Mouse (Mus musculus) testis, adult 2 months (tissue): ENCODE data around the gene Pnpla5. TPM values are rescaled to one million over a fixed set of nuclear protein-coding genes. Genes with fewer than 3 reads are reported as not detected.
"Not testable (repeated sequence)": the region's sequence is repeated elsewhere in the genome, so short reads cannot be mapped to it uniquely, and the experiment has no call there.

ENCODE experiments used
- H3K27ac ChIP-seq: fragments of 200-500 bp; 2 replicates; pipeline ENCODE4 v1.5.1; 2012; ENCODE audit warnings: low read depth, low read length; ENCODE audit not compliant: control insufficient read depth, insufficient read depth
- H3K27me3 ChIP-seq: fragments of 200-500 bp; 2 replicates; pipeline ENCODE4 v1.6.1; 2012; ENCODE audit warnings: mild to moderate bottlenecking, low read length, moderate library complexity; ENCODE audit not compliant: control insufficient read depth, insufficient read depth
- H3K36me3 ChIP-seq: fragments of 200-500 bp; 2 replicates; pipeline ENCODE4 v1.6.1; 2012; ENCODE audit warnings: mild to moderate bottlenecking, low read length; ENCODE audit not compliant: control insufficient read depth, insufficient read depth
- H3K4me1 ChIP-seq: fragments of 200-500 bp; 2 replicates; pipeline ENCODE4 v1.6.1; 2012; ENCODE audit warnings: low read length; ENCODE audit not compliant: control insufficient read depth, insufficient read depth
- H3K4me3 ChIP-seq: fragments of 200-500 bp; 2 replicates; pipeline ENCODE4 v1.5.1; 2012; ENCODE audit warnings: low read depth, mild to moderate bottlenecking, low read length, moderate library complexity, mixed read lengths; ENCODE audit not compliant: control insufficient read depth
- CTCF ChIP-seq: fragments of 200-500 bp; IDR thresholded peaks from 2 replicates; pipeline ENCODE4 v1.5.1; 2012; ENCODE audit warnings: low read depth, mild to moderate bottlenecking, inconsistent platforms, low read length, moderate library complexity; ENCODE audit not compliant: control insufficient read depth, insufficient read depth, insufficient replicate concordance
- POLR2A ChIP-seq: fragments of 200-500 bp; IDR thresholded peaks from 2 replicates; pipeline ENCODE4 v1.6.1; 2012; ENCODE audit warnings: low read depth, mild to moderate bottlenecking, inconsistent platforms, low read length, moderate library complexity; ENCODE audit not compliant: control insufficient read depth
- polyA plus RNA-seq: library from polyadenylated mRNA; depleted of rRNA; stranded (reverse); fragments of >200 nt; gene quantifications from 2 replicates; pipeline ENCODE4 v1.2.3, GENCODE M21; 2012; rRNA removed

Gene Pnpla5
- polyA plus RNA-seq, result not detected in 2 replicates

GRCm38 (mm10) chr15:84123075-84123474, at the start of gene Pnpla5:
Gene Pnpla5 (minus strand): TSS chr15:84123175.
- Histone ChIP-seq H3K4me1 (no peaks in the 10 kb centered on the region), H3K4me3 (no peak within 1 kb of the TSS), H3K36me3 (no peaks in the 10 kb centered on the region), H3K27me3 (no peaks in the 10 kb centered on the region), H3K27ac (no peak within 1 kb of the TSS)
- TF ChIP-seq POLR2A (no peak), CTCF (no peak)

DNA sequence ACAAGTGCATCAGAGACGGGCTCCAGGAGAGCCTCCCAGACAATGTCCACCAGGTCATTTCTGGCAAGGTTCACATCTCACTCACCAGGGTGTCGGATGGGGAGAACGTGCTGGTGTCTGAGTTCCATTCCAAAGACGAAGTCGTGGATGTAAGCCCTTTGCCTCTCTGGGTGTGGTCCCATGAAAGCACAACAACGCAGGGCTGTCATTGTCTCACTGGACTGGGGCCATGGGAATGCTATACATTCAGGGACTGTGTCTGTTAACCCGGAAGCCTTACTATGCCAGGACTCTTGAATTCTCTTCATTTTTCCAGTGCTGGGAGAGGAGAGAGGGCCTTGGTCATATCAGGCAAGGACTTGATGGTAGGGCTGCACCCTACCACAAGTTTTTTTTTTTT, 48.2 kb upstream of the Pnpla5 start:
- peaks cover 10% of the 10 kb centered on the region for H3K4me1 ChIP-seq
- TF ChIP-seq POLR2A (no peak), CTCF (no peak)
- H3K36me3 ChIP-seq, result no peaks in the 10 kb centered on the region
- no peak overlapping the region for H3K27ac ChIP-seq
- H3K27me3 ChIP-seq, result no peaks in the 10 kb centered on the region
- no peak overlapping the region for H3K4me3 ChIP-seq

DNA sequence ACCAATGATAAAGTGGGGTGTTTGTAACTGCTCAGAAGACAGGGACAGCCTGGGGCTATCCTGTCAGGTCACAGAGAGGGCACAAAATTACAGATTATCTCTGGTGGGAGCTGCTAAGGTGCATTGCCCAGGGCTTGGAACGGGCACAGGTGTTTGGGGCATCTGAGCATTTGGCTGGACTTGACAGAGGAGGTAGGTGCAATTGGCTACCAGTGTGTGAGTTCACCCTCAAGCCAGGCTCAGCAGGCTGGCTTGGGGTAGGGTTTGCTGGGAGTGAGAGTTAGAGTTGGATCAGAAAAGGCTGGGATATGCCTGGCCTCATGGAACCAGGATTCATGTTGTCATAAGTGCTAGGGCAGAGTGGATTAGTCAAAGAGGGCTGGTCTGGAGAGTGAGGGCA, 46.5 kb upstream of the Pnpla5 start:
- Histone ChIP-seq H3K27me3 (no peaks in the 10 kb centered on the region), H3K36me3 (no peaks in the 10 kb centered on the region), H3K27ac (no peak overlapping the region), H3K4me3 (no peak overlapping the region), H3K4me1 (peaks cover 10% of the 10 kb centered on the region)
- no peak for TF ChIP-seq CTCF
- TF ChIP-seq POLR2A, result no peak

DNA sequence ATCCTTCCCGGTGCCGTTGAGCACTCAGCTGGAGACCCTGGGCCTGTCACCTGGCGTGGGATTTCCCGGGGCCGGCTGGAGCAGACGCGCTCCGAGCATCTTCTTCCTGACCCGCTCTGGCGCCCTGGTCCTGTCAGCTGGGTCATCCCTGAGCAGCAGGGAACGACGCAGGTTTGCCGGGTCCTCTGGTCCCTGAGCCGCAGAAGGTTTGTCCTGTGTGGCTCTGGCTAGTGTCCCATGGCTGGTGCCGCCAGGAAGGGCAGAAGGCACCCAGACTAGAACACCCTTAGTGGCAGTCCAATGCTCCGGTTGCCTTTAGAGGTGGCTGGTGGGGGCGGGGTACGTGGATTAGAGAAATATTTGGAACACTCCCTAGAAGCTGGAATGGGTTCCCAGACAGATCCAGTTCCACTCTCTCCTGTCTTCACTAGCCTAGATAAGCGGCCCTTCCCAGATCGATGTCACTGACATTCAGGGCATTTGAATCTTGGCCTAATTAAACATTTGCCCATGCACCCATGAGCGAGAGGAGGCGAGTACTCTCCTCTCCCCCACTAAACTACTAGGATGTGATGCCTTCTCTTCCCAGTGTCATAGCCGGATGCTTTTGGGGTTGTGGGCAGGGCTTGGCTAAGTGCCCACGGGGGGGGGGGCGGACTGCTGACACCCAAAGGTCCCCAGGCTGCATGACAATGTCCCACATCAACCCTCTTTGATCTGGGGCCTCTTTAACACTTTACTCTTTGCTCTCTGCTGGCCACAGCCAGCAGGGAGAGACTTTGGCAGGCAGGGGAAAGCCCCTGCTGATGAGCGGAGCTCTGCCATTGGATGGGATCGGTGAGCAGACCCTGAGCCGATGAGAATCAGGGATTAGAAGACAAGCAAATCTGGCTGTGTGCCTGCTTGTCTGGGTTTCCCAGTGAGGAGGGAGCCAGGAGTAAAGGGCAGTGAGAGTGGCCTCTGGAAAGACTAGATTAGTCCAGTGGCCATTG, 45.5 kb upstream of the Pnpla5 start:
- no peak for TF ChIP-seq CTCF
- no peak for TF ChIP-seq POLR2A
- H3K36me3 ChIP-seq, result no peaks in the 10 kb centered on the region
- H3K4me1 ChIP-seq, result peaks cover 10% of the 10 kb centered on the region
- H3K27ac ChIP-seq, result no peak overlapping the region
- no peaks in the 10 kb centered on the region for H3K27me3 ChIP-seq
- peak overlapping the region; percentile 80 for H3K4me3 ChIP-seq

- no peak within 1 kb of the TSS for H3K27ac ChIP-seq
- H3K4me3 ChIP-seq, result peak within 1 kb of the TSS; percentile 80
- H3K4me1 ChIP-seq, result peaks cover 10% of the 10 kb centered on the region
- TF ChIP-seq POLR2A (peak; percentile 29), CTCF (no peak)
- no peaks in the 10 kb centered on the region for H3K36me3 ChIP-seq
- H3K27me3 ChIP-seq, result no peaks in the 10 kb centered on the region
Observed at GRCm38 (mm10) chr15:84167600-84167999, 44.6 kb upstream of the Pnpla5 start, which contains the start of gene Pnpla3. Gene Pnpla3 (plus strand): TSS chr15:84167837.

GRCm38 (mm10) chr15:84166818-84167217, 43.8 kb upstream of the Pnpla5 start:
- TF ChIP-seq POLR2A (no peak), CTCF (no peak)
- Histone ChIP-seq H3K36me3 (no peaks in the 10 kb centered on the region), H3K4me3 (no peak overlapping the region), H3K27ac (no peak overlapping the region), H3K4me1 (peaks cover 10% of the 10 kb centered on the region), H3K27me3 (no peaks in the 10 kb centered on the region)

DNA sequence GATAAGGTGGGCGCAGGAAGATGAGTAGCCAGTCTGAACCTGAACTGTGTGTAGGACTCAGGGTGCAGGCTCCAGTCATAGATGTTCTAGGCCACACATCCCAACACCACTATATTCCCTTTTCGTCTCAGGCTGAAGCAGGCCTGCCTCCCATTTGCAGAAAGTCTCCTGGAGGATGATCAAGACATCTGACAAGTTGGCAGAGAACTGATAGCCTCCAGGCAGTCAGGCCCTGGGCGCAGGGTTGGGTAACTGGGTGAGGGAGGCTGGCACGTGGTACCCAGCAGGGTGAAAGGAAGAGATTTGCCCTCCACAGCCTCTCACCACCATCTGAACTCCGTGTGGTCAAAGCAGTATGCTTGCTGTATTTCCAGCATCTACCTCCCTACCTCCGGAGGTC, 38.9 kb upstream of the Pnpla5 start:
- Histone ChIP-seq H3K36me3 (no peaks in the 10 kb centered on the region), H3K27ac (no peak overlapping the region), H3K4me1 (no peaks in the 10 kb centered on the region; the same call in 1 of the 2 replicates), H3K4me3 (no peak overlapping the region), H3K27me3 (no peaks in the 10 kb centered on the region)
- TF ChIP-seq CTCF (no peak), POLR2A (no peak)

DNA sequence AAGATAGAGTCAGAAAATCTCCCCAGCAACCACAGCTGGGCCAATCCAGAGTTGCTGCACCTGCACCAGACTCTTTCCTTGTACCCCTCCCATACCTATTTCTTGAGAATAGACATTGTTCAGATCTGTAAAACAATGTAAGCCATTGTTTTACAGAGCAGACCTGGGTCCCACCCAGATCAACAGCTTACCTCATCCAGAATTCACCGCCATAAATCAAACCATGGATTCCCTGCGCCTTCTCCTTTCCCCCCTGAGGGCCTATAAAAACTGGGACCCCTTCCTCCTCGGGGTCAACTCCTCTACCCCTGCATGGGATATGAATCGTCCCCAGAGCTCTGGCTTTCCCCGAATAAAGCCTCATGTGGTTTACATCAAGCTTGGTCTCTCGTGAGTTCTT, 34.6 kb upstream of the Pnpla5 start:
- H3K27ac ChIP-seq, H3K36me3 ChIP-seq, H3K4me1 ChIP-seq, H3K27me3 ChIP-seq, H3K4me3 ChIP-seq: not testable (repeated sequence)
